Mouse (Mus musculus) liver, embryonic 12.5 days (tissue): ENCODE results near the gene Inafm2. TPM values are rescaled to one million over a fixed set of nuclear protein-coding genes. Genes with fewer than 3 reads are reported as not detected.

Source experiments
- ATAC-seq: fragments of 200-750 bp; cut with Nextera tagmentation; 2 replicates; pipeline ENCODE4 v1.8.0; 2017; ENCODE audit warnings: moderate number of reproducible peaks, mild to moderate bottlenecking, moderate library complexity
- H3K27ac ChIP-seq: fragments of 300-500 bp; sonication (generic); 2 replicates; pipeline ENCODE4 v1.5.1; 2016; ENCODE audit warnings: mild to moderate bottlenecking
- H3K27me3 ChIP-seq: fragments of 300-500 bp; sonication (generic); replicated peaks from 2 replicates; pipeline ENCODE4 v1.6.1; 2016; ENCODE audit warnings: mild to moderate bottlenecking, moderate library complexity
- H3K36me3 ChIP-seq: fragments of 300-500 bp; sonication (generic); 2 replicates; pipeline ENCODE4 v1.6.1; 2016; ENCODE audit warnings: mild to moderate bottlenecking, moderate library complexity
- H3K4me1 ChIP-seq: fragments of 300-500 bp; sonication (generic); 2 replicates; pipeline ENCODE4 v1.6.1; 2016
- H3K4me2 ChIP-seq: fragments of 300-500 bp; sonication (generic); 2 replicates; pipeline ENCODE4 v1.6.1; 2016; ENCODE audit warnings: mild to moderate bottlenecking, moderate library complexity
- H3K4me3 ChIP-seq: fragments of 300-500 bp; sonication (generic); 2 replicates; pipeline ENCODE4 v1.5.1; 2016; ENCODE audit warnings: mild to moderate bottlenecking, moderate library complexity
- H3K9ac ChIP-seq: fragments of 300-500 bp; sonication (generic); 2 replicates; pipeline ENCODE4 v1.6.1; 2016; ENCODE audit warnings: mild to moderate bottlenecking, moderate library complexity
- H3K9me3 ChIP-seq: fragments of 300-500 bp; sonication (generic); replicated peaks from 2 replicates; pipeline ENCODE4 v1.6.1; 2016; ENCODE audit warnings: mild to moderate bottlenecking, moderate library complexity
- WGBS: fragments of 180-500 bp; shearing (Covaris S2); methylation state at CpG from one replicate; pipeline ENCODE4 v1.1.7; 2016; ENCODE audit not compliant: insufficient replicate concordance; 5-methylcytosine and 5-hydroxymethylcytosine counted together
- polyA plus RNA-seq: library from polyadenylated mRNA; unstranded; fragments of >200 nt; fragmentation: Nextera tagmentation; extraction: Ambion mirVana; gene quantifications from 2 replicates; pipeline ENCODE4 v1.2.1, GENCODE M21; 2016

Gene Inafm2
- polyA plus RNA-seq, 1 experiment from 2014 or later, result 23.1 TPM

DNA sequence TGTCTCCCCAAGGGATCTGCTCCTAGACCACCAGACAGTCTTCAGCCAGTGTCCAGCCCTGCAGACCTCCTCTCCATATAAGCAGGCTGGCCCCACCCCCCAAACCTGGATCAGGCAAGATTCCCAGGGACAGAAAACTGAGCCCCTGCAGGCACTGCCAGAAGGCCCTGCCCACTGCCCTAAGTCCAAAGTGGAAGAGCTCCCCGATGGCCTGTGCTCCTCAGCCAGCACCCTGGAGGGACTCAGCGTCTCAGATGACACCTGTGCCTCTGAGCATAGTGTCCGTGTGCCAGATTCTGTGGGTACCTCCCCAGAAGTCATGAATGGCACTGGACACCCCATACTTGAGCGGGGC lies 46.7 kb downstream of the Inafm2 start:
- Histone ChIP-seq H3K4me2 (peak overlapping the region; percentile 55; the same call in 1 of the 2 replicates), H3K9me3 (no peaks in the 10 kb centered on the region), H3K4me1 (peaks cover 41% of the 10 kb centered on the region), H3K4me3 (no peak overlapping the region), H3K27me3 (peaks cover 39% of the 10 kb centered on the region; the same call in 1 of the 2 replicates), H3K9ac (peak overlapping the region; percentile 1; the same call in 1 of the 2 replicates), H3K36me3 (no peaks in the 10 kb centered on the region), H3K27ac (peak overlapping the region; percentile 34; the same call in 1 of the 2 replicates)
- ATAC-seq, result no peak
- WGBS, result 76% methylated on average over 4 of the region's 4 CpGs

DNA sequence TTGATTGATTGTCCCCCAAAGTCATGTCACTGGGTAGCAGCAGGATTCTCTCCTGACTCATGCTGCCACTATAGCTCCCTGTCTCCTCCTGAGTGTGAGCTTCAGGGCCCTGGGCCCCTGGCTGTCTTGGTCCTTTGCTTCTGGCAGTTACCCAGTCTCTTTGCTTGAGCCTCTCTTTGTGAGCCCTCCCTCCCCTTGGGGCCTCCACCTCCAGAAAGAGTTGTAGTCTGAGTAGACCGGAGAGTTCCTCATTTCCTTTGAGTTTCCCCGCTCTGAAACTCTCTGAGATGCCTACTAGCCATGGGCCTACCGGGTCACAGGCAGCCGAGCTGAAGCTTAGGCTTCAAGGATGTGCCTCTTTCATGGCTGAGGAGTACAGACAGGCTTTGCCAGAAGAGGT lies 48.1 kb downstream of the Inafm2 start:
- 46% methylated on average over 4 of the region's 4 CpGs for WGBS
- Histone ChIP-seq H3K4me3 (no peak overlapping the region), H3K27me3 (peaks cover 45% of the 10 kb centered on the region; the same call in 1 of the 2 replicates), H3K9ac (no peak overlapping the region), H3K4me2 (no peak overlapping the region), H3K36me3 (no peaks in the 10 kb centered on the region), H3K9me3 (no peaks in the 10 kb centered on the region), H3K27ac (peak overlapping the region; percentile 17; the same call in 1 of the 2 replicates), H3K4me1 (peaks cover 38% of the 10 kb centered on the region)
- ATAC-seq, result no peak

Other genes with a start within 250 kb of the Inafm2 start
- gene Bmf, start 196.1 kb upstream of the Inafm2 start, polyA plus RNA-seq, result 0.62 and 0.83 TPM in 2 replicates
- 70.9 and 72.5 TPM in 2 replicates for gene Bub1b, start 147.5 kb upstream of the Inafm2 start, polyA plus RNA-seq
- 1.4 and 1.9 TPM in 2 replicates for gene Pak6, start 82.5 kb upstream of the Inafm2 start, polyA plus RNA-seq
- 0.07 TPM in 1 of 2 replicates, not detected in the other for gene Ankrd63, start 41.8 kb upstream of the Inafm2 start, polyA plus RNA-seq
- 2.5 and 2.6 TPM in 2 replicates for gene Plcb2, start 17.3 kb upstream of the Inafm2 start, polyA plus RNA-seq
- 0.36 and 0.39 TPM in 2 replicates for gene Ccdc9b, start 16.9 kb downstream of the Inafm2 start, polyA plus RNA-seq
- not detected in 2 replicates for gene Phgr1, start 27.0 kb downstream of the Inafm2 start, polyA plus RNA-seq
- 0.35 and 0.37 TPM in 2 replicates for gene Disp2, start 34.0 kb downstream of the Inafm2 start, polyA plus RNA-seq
- gene Knstrn, start 68.2 kb downstream of the Inafm2 start, polyA plus RNA-seq, result 92.8 and 95.2 TPM in 2 replicates
- gene Ivd, start 116.2 kb downstream of the Inafm2 start, polyA plus RNA-seq, result 27.9 and 30.8 TPM in 2 replicates
- gene Bahd1, start 154.6 kb downstream of the Inafm2 start, polyA plus RNA-seq, result 5.1 and 5.6 TPM in 2 replicates
- 8.8 and 9.5 TPM in 2 replicates for gene Chst14, start 180.7 kb downstream of the Inafm2 start, polyA plus RNA-seq